Mouse (Mus musculus) E14TG2a.4 (cell line): ENCODE data around the gene Chrnb1.

Experiments
- CTCF ChIP-seq: conservative IDR thresholded peaks from 2 replicates; pipeline ENCODE4 v1.5.1; 2014; ENCODE audit warnings: low read length
- NANOG ChIP-seq: IDR thresholded peaks from 2 replicates; pipeline ENCODE4 v1.6.1; 2014; ENCODE audit warnings: borderline replicate concordance, low read length, mixed read lengths

- TF ChIP-seq CTCF (no peak), NANOG (no peak)
These were observed 20.0 kb downstream of the Chrnb1 start for GRCm38 (mm10) chr11:69775716-69776115.
